Mouse (Mus musculus) urinary bladder, postnatal 10 days (tissue): ENCODE measurements around the gene Phf5a.

ENCODE experiments used
- DNase-seq: peaks from one replicate; pipeline ENCODE4 v3.0.0; 2022; ENCODE audit warnings: low spot score

Phf5a gene

GRCm38 (mm10) chr15:81828426-81829207 is 43.1 kb downstream of the Phf5a start:
- no peak for DNase-seq

DNA sequence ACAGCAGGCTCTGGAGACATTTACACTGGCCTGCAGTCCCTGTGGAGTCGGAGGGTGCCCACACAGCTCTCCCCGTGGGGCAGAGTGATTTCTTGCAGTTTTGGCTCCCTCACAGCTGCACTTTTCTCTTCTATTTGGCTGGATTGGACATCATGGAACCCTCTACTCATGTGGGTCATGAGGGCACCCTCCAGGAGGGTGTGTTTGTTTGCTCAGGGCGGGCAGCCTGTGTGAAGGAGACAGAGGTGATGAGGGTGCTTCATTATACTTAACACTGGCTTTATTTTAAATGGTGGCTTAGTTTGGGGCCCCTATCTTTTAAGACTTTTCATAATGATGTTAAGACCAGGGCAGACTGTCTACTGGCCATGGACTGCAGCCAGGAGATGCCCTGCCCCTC is 46.9 kb downstream of the Phf5a start:
- no peak for DNase-seq

GRCm38 (mm10) chr15:81822631-81823030 is 49.1 kb downstream of the Phf5a start:
- DNase-seq: no peak

- DNase-seq: no peak
These were observed 53.3 kb downstream of the Phf5a start for GRCm38 (mm10) chr15:81818404-81818803.

GRCm38 (mm10) chr15:81814716-81815370 is 56.9 kb downstream of the Phf5a start:
- DNase-seq: no peak
